Mouse (Mus musculus): Measurements from ENCODE around the gene B430305J03Rik.
A peak's percentile ranks its signal among the peaks of the same experiment; 100 is the strongest.

B430305J03Rik gene

GRCm38 (mm10) chr3:61348036-61348614, 17.6 kb downstream of the B430305J03Rik start:
- DNase-seq (ENCODE audit: low spot score), result no peak

DNA sequence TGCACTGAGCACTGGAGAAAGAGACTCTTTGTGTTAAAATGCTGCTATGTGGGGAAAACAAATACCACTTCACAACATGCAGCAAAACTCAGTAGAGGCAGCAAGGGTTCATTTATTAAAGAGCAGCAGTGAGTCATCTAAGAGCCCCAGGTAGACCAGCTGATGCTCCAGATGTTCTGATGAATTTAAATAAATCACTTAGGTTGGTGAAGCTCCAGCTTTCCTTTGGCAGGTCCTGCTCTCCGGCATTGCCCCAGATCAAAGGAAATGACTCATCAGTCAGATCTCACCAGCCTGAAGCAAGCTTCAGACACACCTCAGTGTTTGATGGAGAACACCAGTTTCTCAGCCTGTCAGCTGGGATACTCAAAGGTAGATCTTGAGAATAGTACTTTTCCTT, 20.1 kb downstream of the B430305J03Rik start:
- no peak for DNase-seq (ENCODE audit: low spot score)

- DNase-seq (ENCODE audit: low spot score), result no peak
These were observed 21.7 kb downstream of the B430305J03Rik start for GRCm38 (mm10) chr3:61344031-61344430.

DNA sequence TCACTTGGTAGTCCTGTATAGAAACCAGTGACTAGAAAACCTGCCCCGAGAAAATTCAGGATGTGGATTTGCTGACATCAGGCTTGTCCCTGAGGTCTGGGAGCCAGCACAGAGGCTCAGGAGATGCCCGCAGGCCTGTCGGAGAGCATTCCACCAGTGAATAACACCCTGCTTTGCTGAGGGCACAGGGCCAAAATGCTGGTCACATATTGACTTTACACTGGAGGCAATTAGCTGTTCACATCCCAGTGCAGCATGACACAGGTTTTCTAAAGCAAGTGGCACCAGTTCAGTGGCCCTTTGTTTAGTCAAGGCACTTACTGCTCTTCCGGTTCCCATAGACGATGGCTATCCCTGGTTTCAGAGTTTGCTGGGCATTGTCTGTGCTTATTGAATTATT, 25.4 kb downstream of the B430305J03Rik start:
- peak; percentile 11 for DNase-seq (ENCODE audit: low spot score)

DNA sequence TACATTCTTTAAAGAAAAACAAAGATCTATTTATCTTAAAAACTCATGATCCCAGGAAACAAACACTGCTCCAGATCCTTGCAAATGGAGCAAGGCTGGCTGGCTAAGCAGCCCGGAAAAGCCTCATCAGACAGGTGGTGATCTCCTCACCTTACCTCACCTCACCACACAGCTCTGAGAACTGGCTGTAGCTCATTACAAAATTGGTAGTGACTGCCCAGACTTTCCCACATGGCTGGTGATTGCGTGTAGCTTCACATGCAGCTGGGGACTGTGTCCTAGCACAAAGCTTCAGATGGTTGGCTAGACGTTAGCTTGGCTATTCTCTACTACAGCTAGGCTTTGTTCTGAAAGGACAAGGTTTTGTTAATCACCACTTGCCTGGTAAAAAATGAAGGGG, 28.5 kb downstream of the B430305J03Rik start:
- DNase-seq (ENCODE audit: low spot score), result no peak

DNA sequence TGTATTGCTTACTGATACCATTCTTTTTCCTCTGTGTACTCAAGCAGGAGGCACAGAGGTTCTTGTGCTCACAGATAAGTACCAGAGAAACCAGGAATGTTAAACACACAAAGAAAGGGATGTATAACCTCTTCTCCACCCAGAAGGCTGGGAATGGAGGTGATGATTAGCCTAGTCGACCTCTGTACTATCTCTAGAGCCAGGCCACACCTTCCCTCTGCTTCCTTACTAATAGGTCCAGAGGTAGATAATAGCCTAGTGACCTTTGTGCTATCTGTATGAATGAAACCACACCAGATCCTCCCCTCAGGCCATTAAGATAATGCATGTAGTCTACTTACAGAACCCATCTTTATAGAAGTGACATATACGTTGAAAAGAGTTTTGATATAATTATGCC, 29.5 kb downstream of the B430305J03Rik start:
- no peak for DNase-seq (ENCODE audit: low spot score)

- no peak for DNase-seq (ENCODE audit: low spot score)
These were observed 44.1 kb downstream of the B430305J03Rik start for GRCm38 (mm10) chr3:61321632-61322031.

GRCm38 (mm10) chr3:61320031-61320430, 45.7 kb downstream of the B430305J03Rik start:
- no peak for DNase-seq (ENCODE audit: low spot score)

DNA sequence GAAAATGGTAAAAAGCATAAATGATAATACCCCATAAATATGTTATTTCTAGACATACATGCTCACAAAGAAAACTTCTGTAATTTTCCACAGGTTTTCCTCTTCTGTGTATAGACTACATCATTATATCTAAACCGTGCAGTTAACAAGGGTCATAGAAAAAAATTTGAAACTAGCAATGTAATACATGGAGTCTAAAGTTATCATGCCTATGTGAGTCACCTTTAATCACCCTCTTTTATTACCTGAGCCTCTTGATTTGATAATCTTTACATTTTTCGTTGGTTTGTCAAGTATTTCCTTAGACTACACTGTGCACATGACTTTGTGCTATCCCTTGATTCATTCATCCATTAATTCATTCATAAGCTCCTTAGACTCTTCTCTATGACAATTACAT, 50.7 kb downstream of the B430305J03Rik start:
- DNase-seq (ENCODE audit: low spot score), result no peak

All from retina, embryonic 14.5 days (tissue).